Mouse (Mus musculus): ENCODE measurements around the gene Selenon. TPM values are rescaled to one million over a fixed set of nuclear protein-coding genes. Genes with fewer than 3 reads are reported as not detected.

Selenon gene
- total RNA-seq, 1 experiment from 2014 or later, result 9.7 TPM

- ATAC-seq (replicated peaks; ENCODE audit: low read depth, poor library complexity, severe bottlenecking), result no peak
These were observed 27.7 kb upstream of the Selenon start for GRCm38 (mm10) chr4:134579620-134580019.

GRCm38 (mm10) chr4:134579212-134579611 is 27.2 kb upstream of the Selenon start:
- no peak for ATAC-seq (replicated peaks; ENCODE audit: low read depth, poor library complexity, severe bottlenecking)

- peak; percentile 50 for ATAC-seq (replicated peaks; ENCODE audit: low read depth, poor library complexity, severe bottlenecking)
These were observed 26.4 kb upstream of the Selenon start for GRCm38 (mm10) chr4:134578407-134578806.

GRCm38 (mm10) chr4:134577281-134577680 is 25.3 kb upstream of the Selenon start:
- ATAC-seq (replicated peaks; ENCODE audit: low read depth, poor library complexity, severe bottlenecking), result no peak

GRCm38 (mm10) chr4:134575486-134575885 is 23.5 kb upstream of the Selenon start:
- no peak for ATAC-seq (replicated peaks; ENCODE audit: low read depth, poor library complexity, severe bottlenecking)

DNA sequence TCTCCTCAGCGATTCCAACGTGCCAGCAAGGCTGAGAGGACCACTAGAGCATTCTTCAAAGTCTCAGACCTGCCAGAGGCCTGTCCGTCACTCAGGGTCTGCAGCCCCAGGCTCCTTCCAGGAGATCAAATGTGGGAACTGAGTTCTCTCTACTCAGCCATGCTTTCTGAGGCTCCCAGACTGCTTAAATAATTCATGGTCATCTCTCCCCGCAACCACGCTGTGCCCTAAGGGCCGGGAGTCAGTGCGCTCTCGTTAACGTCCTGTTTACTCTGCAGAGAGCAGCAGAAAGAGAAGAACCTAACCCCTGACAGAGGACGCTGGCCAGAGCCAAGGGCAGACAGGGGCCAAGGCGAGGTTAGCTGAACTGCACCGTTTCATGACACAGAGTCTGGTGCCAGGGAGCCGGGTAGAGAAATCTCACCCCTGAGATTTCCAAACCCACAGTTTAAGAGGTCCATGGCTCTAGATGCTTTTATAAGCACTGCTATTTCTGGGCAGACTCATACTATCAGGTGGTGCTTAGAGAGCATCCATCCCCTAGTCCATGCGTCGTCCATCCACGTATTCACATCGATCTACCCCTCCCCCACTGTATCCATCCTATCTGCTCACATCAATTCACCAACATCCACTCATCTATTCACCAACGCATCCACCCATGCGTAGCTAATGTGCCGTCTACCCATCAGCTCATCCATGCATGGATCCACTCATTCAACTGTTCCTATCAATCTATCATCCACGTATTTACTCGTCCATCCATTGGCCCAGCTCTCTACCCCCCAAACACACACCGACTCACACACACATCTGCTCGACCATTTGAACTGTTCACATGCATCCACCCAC is 20.7 kb upstream of the Selenon start:
- ATAC-seq (replicated peaks; ENCODE audit: low read depth, poor library complexity, severe bottlenecking), result no peak

DNA sequence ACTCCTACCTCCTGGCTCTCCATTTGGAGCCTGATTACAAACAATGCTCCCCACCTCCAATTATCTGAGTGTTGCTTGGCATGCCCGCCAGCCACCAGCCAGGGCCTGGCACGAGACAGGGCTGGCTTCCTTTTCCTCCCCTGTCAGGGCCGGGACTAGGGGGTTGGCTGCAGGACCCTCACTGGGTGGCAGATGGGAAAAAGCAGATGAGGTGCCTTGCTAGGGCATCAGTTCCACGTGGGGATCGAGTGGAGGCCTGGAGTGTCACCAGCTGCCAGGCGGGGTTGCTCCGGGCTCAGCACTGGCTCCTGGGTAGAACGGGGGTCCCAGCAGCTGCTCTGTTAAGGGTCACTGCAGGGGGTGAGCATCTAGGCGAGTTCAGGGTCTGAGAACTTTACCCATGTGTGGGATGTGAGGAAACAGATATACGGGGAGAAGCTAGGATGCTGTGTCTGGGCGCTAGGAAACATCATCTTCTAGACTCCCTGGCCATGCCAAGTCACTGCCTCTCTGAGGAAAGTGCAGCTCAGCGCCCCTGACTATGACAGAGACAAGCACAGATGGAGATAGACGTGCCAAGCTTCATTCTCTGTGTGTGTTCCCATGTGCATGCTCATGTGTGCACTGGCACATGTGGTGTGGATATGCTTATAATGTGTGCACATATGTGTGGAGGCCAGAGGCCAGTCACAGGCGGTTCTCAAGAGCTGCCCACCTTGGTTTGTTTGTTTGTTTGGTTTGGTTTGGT is 18.9 kb upstream of the Selenon start:
- no peak for ATAC-seq (replicated peaks; ENCODE audit: low read depth, poor library complexity, severe bottlenecking)

- no peak for ATAC-seq (replicated peaks; ENCODE audit: low read depth, poor library complexity, severe bottlenecking)
These were observed 17.9 kb upstream of the Selenon start for GRCm38 (mm10) chr4:134569831-134570230.

DNA sequence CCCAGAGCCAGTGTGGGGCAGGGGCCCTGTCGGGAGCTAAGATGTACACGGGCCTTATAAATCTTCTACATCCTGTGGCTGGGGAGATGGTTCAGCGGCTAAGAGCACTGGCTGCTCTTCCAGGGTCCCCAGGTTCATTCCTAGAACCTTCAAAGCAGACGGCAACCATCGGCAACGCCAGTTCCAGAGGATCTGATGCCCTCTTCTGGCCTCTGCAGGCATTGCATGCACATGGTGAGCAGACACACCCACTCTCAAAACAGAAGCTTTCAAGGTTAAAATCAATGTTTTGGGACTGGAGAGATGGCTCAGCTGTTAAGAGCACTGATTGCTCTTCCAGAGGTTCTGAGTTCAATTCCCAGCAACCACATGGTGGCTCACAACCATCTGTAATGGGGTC is 17.2 kb upstream of the Selenon start:
- no peak for ATAC-seq (replicated peaks; ENCODE audit: low read depth, poor library complexity, severe bottlenecking)

GRCm38 (mm10) chr4:134567377-134568226 is 15.6 kb upstream of the Selenon start:
- ATAC-seq (replicated peaks; ENCODE audit: low read depth, poor library complexity, severe bottlenecking), result no peak

GRCm38 (mm10) chr4:134564093-134564492 is 12.1 kb upstream of the Selenon start:
- no peak for ATAC-seq (replicated peaks; ENCODE audit: low read depth, poor library complexity, severe bottlenecking)

DNA sequence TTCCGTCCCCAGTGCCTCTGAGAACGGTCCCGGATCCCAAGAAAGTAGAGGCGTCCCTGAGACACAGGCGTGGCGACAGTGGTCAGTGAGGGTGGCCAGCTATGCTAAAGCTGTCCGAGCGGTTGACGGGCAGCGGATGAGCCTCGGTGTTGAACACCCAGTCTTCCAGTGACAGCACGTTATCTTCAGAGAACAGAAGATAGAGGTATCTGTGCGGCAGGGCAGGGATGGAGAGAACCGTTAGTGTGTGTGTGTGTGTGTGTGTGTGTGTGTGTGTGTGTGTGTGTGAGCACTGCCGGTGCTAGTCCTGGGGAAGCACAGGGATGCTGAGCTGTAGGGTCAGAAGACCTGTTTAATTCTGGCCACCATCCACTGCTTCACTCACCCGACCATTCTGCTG is 11.7 kb upstream of the Selenon start:
- no peak for ATAC-seq (replicated peaks; ENCODE audit: low read depth, poor library complexity, severe bottlenecking)

DNA sequence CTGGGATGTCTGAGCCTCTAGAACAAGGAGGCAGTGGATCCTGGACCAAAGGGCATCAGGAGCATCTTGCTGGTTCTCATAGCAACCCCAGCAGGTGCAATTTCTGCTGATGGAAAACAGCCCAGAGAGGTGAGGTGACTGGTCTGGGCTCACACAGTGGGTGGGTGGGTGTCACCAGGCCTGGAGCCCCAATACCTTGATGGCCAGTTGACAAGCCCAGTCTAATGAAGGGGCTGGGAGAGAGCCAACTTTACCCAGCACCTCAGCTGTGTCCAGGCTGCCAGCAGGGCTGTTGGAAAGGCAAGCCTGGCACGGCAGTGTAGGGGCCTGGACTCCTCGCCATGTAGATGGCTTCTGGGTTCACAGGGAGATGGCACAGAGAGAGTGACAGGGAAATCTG is 10.0 kb upstream of the Selenon start:
- no peak for ATAC-seq (replicated peaks; ENCODE audit: low read depth, poor library complexity, severe bottlenecking)

- ATAC-seq (replicated peaks; ENCODE audit: low read depth, poor library complexity, severe bottlenecking), result no peak
These were observed 8.7 kb upstream of the Selenon start for GRCm38 (mm10) chr4:134560699-134561098.

GRCm38 (mm10) chr4:134559154-134559553 is 7.2 kb upstream of the Selenon start:
- no peak for ATAC-seq (replicated peaks; ENCODE audit: low read depth, poor library complexity, severe bottlenecking)

GRCm38 (mm10) chr4:134558570-134559113 is 6.7 kb upstream of the Selenon start:
- ATAC-seq (replicated peaks; ENCODE audit: low read depth, poor library complexity, severe bottlenecking), result peak; percentile 36

- ATAC-seq (replicated peaks; ENCODE audit: low read depth, poor library complexity, severe bottlenecking), result peak; percentile 74
These were observed 5.8 kb upstream of the Selenon start for GRCm38 (mm10) chr4:134557626-134558249.

DNA sequence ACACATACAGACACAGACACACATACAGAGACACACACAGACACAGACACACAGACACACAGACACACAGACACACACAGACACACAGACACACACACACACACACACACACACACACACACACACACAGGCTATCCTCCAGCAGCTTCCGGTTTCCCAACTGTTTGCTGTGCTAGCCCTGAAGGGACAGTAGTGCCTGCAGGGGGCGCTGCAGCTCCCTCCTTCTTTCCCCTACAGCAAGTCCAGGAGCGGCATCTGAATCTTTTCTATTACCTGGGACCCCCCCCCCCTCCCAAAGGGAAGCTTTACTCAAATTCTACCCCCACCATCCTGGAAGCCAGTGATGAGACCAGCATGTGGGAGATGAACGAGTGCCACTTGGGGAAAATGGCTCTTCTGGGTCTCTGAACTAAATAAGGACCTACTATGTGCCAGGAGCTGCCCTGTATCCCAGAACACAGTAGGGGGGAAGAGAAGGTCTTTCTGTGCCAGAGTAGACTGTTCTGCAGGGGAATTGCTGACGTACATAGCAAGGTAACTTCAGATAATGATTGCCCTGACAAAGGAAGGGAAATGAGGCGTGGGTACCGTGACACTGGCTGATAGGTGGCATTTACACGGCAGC is 4.1 kb upstream of the Selenon start:
- no peak for ATAC-seq (replicated peaks; ENCODE audit: low read depth, poor library complexity, severe bottlenecking)

- no peak for ATAC-seq (replicated peaks; ENCODE audit: low read depth, poor library complexity, severe bottlenecking)
These were observed 1.7 kb upstream of the Selenon start for GRCm38 (mm10) chr4:134553631-134554030.

Data from common myeloid progenitor, adult 5-6 weeks (primary cell).